Mouse (Mus musculus): ENCODE data around the gene Hnf4a. TPM values are rescaled to one million over a fixed set of nuclear protein-coding genes. Genes with fewer than 3 reads are reported as not detected.
"Not testable (repeated sequence)": the region's sequence is repeated elsewhere in the genome, so short reads cannot be mapped to it uniquely, and the experiment has no call there.

The Hnf4a gene
- polyA plus RNA-seq (2015; fragmentation: Nextera tagmentation; extraction: Ambion mirVana), result 0.04 and 5.2 TPM in 2 replicates

DNA sequence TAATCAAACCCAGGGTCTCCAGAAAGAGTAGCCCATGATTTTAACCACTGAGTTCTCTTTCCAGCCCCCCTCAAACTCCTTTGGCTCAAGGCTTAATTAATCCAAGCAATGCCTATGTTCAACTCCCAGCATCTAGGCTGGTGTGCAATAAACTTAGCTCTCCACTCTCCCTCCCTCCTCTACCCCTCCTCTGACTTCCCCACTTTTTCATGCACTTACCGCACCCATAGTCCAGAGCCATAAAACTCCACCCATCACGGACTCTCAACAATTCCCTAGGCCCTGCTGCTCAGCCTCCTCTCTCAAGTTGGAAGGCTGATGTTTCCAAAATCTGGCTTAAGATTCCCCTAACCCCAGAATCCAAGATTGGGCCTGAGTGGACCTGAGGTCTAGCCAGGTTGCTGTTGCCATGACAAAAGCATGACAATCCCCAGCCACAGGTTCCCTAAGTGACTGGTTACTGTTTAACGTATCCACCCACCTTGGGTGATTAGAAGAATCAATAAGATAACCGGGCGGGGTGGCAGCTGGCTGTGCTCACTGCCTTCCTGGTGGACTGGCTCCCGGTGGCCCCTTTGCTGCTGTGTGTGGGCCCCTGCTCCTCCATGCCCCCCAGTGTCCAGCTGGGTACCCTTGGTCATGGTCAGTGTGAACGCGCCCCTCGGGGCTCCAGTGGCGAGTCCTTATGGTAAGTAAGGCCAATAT is at the start of gene Hnf4a:
TSS of gene Hnf4a (plus strand) at position 509 of the 705 bp plus-strand sequence.
- Histone ChIP-seq H3K9me3 (replicated peaks) (no peaks in the 10 kb centered on the region), H3K9ac (replicated peaks) (no peak within 1 kb of the TSS), H3K36me3 (no peaks in the 10 kb centered on the region), H3K4me2 (no peak within 1 kb of the TSS), H3K27me3 (replicated peaks) (no peaks in the 10 kb centered on the region), H3K27ac (replicated peaks) (no peak within 1 kb of the TSS), H3K4me1 (no peaks in the 10 kb centered on the region), H3K4me3 (replicated peaks) (no peak within 1 kb of the TSS)
- no peak for ATAC-seq (ENCODE audit: low FRiP score)
- WGBS, result 70% methylated on average over 10 of the region's 10 CpGs

DNA sequence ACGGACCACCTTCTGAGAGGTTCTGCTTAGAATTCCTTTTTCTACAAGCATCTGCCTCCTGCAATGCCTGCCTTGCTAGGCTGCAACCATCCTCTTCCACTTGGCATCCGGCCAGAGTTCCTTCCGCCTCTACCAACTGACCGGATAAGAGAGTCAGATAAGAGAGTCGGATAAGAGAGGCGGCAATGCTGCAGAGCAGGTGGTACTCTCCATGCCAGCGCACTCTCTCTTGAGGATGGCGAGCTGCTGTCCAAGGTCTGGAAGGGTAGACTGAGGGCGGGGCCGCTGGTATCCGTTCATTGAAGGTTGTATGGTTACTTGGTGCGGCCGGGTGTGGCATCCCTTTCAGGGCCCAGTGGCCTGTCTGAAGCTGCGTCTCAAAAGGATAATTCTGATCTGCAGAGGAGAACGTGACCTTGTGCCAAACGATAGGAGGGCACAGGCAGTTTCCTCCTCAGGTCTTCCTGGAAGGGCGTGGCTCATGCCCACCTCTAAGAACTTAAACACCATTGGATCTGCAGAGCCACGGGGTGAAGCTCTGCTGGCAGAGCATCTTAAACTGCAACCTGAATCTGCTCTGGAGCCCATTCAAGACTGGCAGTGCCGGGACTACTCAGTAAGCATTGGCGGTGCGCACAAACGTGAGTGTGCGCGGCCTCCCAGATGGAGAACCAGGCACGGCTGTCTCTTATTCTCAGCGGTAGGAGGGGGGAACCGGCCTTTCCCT is 47.9 kb upstream of the Hnf4a start:
- peak overlapping the region; percentile 42 for H3K4me2 ChIP-seq
- H3K9me3 ChIP-seq (replicated peaks), result no peaks in the 10 kb centered on the region
- no peak for ATAC-seq (ENCODE audit: low FRiP score)
- H3K4me1 ChIP-seq, result peaks cover 16% of the 10 kb centered on the region
- H3K36me3 ChIP-seq, result peaks cover 17% of the 10 kb centered on the region
- H3K9ac ChIP-seq (replicated peaks), result peak overlapping the region; percentile 20; the same call in 1 of the 2 replicates
- H3K4me3 ChIP-seq (replicated peaks), result peak overlapping the region; percentile 4
- 49% methylated on average over 27 of the region's 27 CpGs for whole genome bisulfite sequencing
- H3K27me3 ChIP-seq (replicated peaks), result peaks cover 3% of the 10 kb centered on the region; the same call in 1 of the 2 replicates
- peak overlapping the region; percentile 60; the same call in 1 of the 2 replicates for H3K27ac ChIP-seq (replicated peaks)

DNA sequence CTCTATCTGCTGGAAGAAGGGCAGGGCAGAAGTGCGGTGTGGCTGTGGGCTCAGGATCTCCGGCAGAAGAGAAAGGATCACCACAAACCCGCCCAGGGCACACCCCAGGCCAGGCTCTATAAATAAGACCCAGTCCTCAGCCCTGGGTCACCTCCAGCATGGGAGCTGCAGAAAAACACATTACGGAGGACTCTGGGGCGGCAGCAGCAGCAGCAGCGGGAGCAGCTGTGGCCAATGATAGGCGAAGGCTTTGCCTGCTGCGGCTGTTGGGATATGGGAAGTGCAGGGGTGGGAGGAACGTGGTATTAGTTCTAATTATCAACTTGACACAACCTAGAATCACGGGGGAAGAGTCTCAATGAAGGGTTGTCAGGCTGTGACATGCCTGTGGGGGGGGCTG is 47.2 kb upstream of the Hnf4a start:
- Histone ChIP-seq H3K4me3 (replicated peaks) (peak overlapping the region; percentile 4), H3K4me2 (peak overlapping the region; percentile 42), H3K36me3 (peaks cover 10% of the 10 kb centered on the region), H3K4me1 (peaks cover 16% of the 10 kb centered on the region), H3K27ac (replicated peaks) (peak overlapping the region; percentile 60; the same call in 1 of the 2 replicates), H3K9me3 (replicated peaks) (no peaks in the 10 kb centered on the region), H3K27me3 (replicated peaks) (peaks cover 3% of the 10 kb centered on the region; the same call in 1 of the 2 replicates), H3K9ac (replicated peaks) (peak overlapping the region; percentile 20; the same call in 1 of the 2 replicates)
- peak; percentile 60; the same call in 1 of the 2 replicates for ATAC-seq (ENCODE audit: low FRiP score)
- 33% methylated on average over 10 of the region's 10 CpGs for WGBS

- ATAC-seq (ENCODE audit: low FRiP score), result no peak
- Histone ChIP-seq H3K4me2 (no peak overlapping the region), H3K9me3 (replicated peaks) (no peaks in the 10 kb centered on the region), H3K9ac (replicated peaks) (no peak overlapping the region), H3K27ac (replicated peaks) (no peak overlapping the region), H3K36me3 (no peaks in the 10 kb centered on the region), H3K4me3 (replicated peaks) (no peak overlapping the region), H3K27me3 (replicated peaks) (peaks cover 3% of the 10 kb centered on the region; the same call in 1 of the 2 replicates), H3K4me1 (peaks cover 16% of the 10 kb centered on the region)
- 91% methylated on average over 8 of the region's 8 CpGs for WGBS
These were observed 46.0 kb upstream of the Hnf4a start for GRCm38 (mm10) chr2:163460622-163461021.

GRCm38 (mm10) chr2:163461307-163461706 is 45.3 kb upstream of the Hnf4a start:
- H3K27ac ChIP-seq (replicated peaks); H3K9ac ChIP-seq (replicated peaks); ATAC-seq (ENCODE audit: low FRiP score); H3K27me3 ChIP-seq (replicated peaks); H3K4me2 ChIP-seq; H3K4me3 ChIP-seq (replicated peaks); H3K36me3 ChIP-seq; H3K9me3 ChIP-seq (replicated peaks): not testable (repeated sequence)
- WGBS, result 95% methylated on average over 9 of the region's 9 CpGs
- H3K4me1 ChIP-seq, result peaks cover 16% of the 10 kb centered on the region

- Histone ChIP-seq H3K9me3 (replicated peaks) (no peaks in the 10 kb centered on the region), H3K27me3 (replicated peaks) (peaks cover 3% of the 10 kb centered on the region; the same call in 1 of the 2 replicates), H3K4me1 (peaks cover 16% of the 10 kb centered on the region), H3K27ac (replicated peaks) (no peak overlapping the region), H3K4me2 (no peak overlapping the region), H3K36me3 (peaks cover 7% of the 10 kb centered on the region), H3K9ac (replicated peaks) (no peak overlapping the region), H3K4me3 (replicated peaks) (no peak overlapping the region)
- no peak for ATAC-seq (ENCODE audit: low FRiP score)
- 82% methylated on average over 5 of the region's 5 CpGs for WGBS
These were observed 44.2 kb upstream of the Hnf4a start for GRCm38 (mm10) chr2:163462386-163462785.

DNA sequence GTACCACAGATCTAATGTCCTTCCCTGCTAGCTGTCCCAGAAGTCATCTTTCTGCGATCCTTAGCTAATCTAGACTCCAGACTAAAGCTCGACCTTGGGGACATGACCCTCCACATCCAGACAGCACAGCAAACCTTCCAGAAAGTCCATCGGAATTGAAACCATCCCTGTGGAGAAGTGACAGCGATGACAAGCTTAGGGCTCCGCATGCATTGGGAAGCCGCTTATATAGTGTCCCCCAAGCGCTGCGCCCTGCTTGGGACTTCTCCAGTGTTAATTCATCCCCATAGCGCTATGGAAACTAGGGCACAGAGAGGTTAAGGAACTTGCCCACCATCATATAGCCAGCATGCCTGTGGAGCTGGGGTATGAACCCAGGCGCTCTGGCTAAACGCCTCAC is 43.8 kb upstream of the Hnf4a start:
- WGBS, result 77% methylated on average over 11 of the region's 11 CpGs
- no peaks in the 10 kb centered on the region for H3K9me3 ChIP-seq (replicated peaks)
- no peak for ATAC-seq (ENCODE audit: low FRiP score)
- peaks cover 16% of the 10 kb centered on the region for H3K4me1 ChIP-seq
- H3K36me3 ChIP-seq, result peaks cover 8% of the 10 kb centered on the region
- H3K9ac ChIP-seq (replicated peaks), result no peak overlapping the region
- H3K27ac ChIP-seq (replicated peaks), result no peak overlapping the region
- H3K4me2 ChIP-seq, result no peak overlapping the region
- no peak overlapping the region for H3K4me3 ChIP-seq (replicated peaks)
- peaks cover 3% of the 10 kb centered on the region; the same call in 1 of the 2 replicates for H3K27me3 ChIP-seq (replicated peaks)

DNA sequence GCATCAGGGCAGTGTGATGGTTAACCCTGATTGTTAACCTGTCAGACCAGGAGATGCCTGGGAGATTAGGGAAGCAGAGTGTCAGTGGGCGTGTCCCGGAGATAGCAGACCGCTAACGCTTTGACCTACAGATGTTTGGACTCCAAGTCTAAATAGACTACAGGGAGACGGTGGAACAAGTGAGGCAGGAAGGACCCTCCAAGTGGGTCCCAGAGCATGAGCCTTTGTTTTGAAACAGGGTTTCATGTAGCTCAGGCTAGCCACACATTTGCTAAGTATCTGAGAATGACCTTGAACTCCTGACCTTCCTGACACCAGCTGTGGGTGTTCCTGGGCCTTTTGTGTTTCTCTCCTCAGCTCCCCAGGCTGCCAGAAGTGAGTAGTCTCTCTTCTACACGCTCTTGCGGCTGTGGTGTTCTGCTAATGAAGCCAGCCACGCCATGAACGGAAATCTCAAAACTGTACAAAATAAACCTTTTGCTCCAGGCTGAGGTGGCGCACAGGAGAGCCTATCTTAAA is 43.3 kb upstream of the Hnf4a start:
- WGBS, result 67% methylated on average over 10 of the region's 10 CpGs

DNA sequence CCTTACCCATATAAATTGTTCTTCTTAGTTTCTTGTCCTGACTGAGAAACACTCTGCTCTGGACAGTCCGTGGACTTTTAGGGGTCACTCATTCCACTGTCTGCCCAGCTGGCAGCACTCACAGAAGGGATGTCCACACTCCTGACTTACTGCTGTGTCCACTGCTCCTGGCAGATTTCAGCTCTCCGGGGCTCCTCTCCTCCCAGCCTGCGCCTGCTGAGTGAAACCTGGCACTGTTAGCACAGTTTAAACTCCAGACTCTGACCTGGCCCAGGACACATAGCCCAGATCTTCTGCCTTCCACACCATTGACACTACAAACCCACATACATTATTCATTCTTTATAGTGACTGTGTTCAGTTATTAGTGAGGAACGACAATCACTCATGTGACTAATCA is 42.6 kb upstream of the Hnf4a start:
- Histone ChIP-seq H3K27me3 (replicated peaks) (no peaks in the 10 kb centered on the region), H3K4me2 (no peak overlapping the region), H3K9me3 (replicated peaks) (no peaks in the 10 kb centered on the region), H3K4me3 (replicated peaks) (no peak overlapping the region), H3K9ac (replicated peaks) (no peak overlapping the region), H3K36me3 (peaks cover 20% of the 10 kb centered on the region), H3K27ac (replicated peaks) (no peak overlapping the region), H3K4me1 (peaks cover 8% of the 10 kb centered on the region)
- ATAC-seq (ENCODE audit: low FRiP score), result no peak
- 78% methylated on average over 4 of the region's 4 CpGs for WGBS

More for the DNA sequence above, 43.3 kb upstream of the Hnf4a start:
- H3K4me2 ChIP-seq, result no peak overlapping the region
- peaks cover 13% of the 10 kb centered on the region for H3K36me3 ChIP-seq
- no peak overlapping the region for H3K27ac ChIP-seq (replicated peaks)
- ATAC-seq (ENCODE audit: low FRiP score), result no peak
- H3K9me3 ChIP-seq (replicated peaks), result no peaks in the 10 kb centered on the region
- peaks cover 3% of the 10 kb centered on the region; the same call in 1 of the 2 replicates for H3K27me3 ChIP-seq (replicated peaks)
- peaks cover 15% of the 10 kb centered on the region for H3K4me1 ChIP-seq
- H3K4me3 ChIP-seq (replicated peaks), result no peak overlapping the region
- no peak overlapping the region for H3K9ac ChIP-seq (replicated peaks)

- no peak overlapping the region for H3K27ac ChIP-seq (replicated peaks)
- peaks cover 26% of the 10 kb centered on the region for H3K36me3 ChIP-seq
- H3K4me1 ChIP-seq, result peaks cover 3% of the 10 kb centered on the region; the same call in 1 of the 2 replicates
- WGBS, result 70% methylated on average over 6 of the region's 6 CpGs
- no peaks in the 10 kb centered on the region for H3K9me3 ChIP-seq (replicated peaks)
- no peaks in the 10 kb centered on the region for H3K27me3 ChIP-seq (replicated peaks)
- no peak overlapping the region for H3K9ac ChIP-seq (replicated peaks)
- ATAC-seq (ENCODE audit: low FRiP score), result no peak
- H3K4me2 ChIP-seq, result no peak overlapping the region
- no peak overlapping the region for H3K4me3 ChIP-seq (replicated peaks)
These were observed 42.0 kb upstream of the Hnf4a start for GRCm38 (mm10) chr2:163464562-163464961.

DNA sequence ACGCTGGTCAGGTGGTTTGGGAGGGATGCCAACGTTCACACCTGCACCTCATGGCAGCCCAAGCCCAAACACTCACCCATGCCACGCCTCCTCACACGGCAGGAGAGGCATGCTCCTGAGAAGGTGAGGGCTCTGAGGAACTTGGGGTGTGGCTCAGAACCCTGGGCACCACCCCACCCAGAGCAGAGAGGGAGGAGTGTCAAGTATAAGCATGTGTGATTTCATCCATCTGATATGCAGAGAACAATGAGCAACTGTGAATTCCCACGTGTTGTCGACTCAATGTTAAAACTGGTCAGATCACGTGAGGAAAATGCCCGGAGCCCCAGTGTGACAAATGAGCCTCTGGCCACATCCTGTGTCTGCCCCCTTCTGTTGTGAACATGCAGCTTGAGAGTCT is 39.8 kb upstream of the Hnf4a start:
- Histone ChIP-seq H3K4me2 (no peak overlapping the region), H3K9ac (replicated peaks) (no peak overlapping the region), H3K4me1 (peaks cover 15% of the 10 kb centered on the region), H3K4me3 (replicated peaks) (no peak overlapping the region), H3K36me3 (peaks cover 29% of the 10 kb centered on the region), H3K27me3 (replicated peaks) (no peaks in the 10 kb centered on the region), H3K9me3 (replicated peaks) (no peaks in the 10 kb centered on the region), H3K27ac (replicated peaks) (no peak overlapping the region)
- WGBS, result 77% methylated on average over 8 of the region's 8 CpGs
- no peak for ATAC-seq (ENCODE audit: low FRiP score)
